Mouse (Mus musculus): Measurements from ENCODE around the gene Cables2. TPM values are rescaled to one million over a fixed set of nuclear protein-coding genes. Genes with fewer than 3 reads are reported as not detected.
A peak's percentile ranks its signal among the peaks of the same experiment; 100 is the strongest.

Gene Cables2
- polyA plus RNA-seq (2014; fragmentation: Nextera tagmentation; extraction: Ambion mirVana), result 16.8 and 18.7 TPM in 2 replicates

DNA sequence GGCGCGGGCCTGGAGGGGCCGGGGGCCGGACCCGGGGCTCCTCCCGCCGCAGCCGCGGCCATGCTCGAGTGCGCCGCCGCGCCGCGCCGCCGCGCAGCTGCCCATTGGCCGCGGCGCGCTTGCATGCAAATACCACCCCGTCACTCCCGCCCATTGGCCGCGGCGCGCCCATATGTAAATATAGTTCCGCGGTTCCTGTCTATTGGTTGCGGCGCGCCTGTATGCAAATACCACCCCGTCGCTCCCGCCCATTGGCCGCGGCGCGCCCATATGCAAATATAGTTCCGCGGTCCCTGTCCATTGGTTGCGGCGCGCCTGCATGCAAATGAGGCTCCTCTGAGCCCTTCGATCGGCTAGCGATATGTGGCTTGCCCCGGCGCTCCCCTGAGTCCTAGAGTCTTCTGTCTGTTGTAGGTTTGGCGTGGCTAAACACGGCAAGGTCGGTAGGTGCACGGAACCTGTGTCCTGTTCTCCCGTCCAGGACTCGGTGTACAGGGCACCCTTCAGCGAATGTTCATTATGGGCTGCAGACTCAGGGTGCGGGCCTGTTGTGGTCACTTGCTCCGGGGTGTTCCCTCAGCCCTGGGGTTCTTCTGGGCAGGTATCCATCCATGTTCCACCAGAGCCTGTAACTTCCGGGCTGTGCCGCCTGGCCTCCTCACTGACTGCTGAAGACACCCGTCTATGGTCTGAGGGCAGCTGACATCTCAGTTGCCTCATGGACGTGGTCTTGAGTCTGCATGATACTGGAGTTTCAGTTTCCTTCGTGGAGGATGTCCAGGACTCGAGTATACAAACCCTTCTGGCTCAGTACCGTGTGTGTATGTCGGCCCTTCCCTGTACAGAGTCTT, at the start of gene Cables2:
Cables2 (minus strand) TSS at position 103 of the 851 bp plus-strand sequence.
- peaks cover 2% of the 10 kb centered on the region; the same call in 1 of the 2 replicates for H3K27me3 ChIP-seq (ENCODE audit: control insufficient read depth, insufficient read depth, low read length)
- WGBS, result 8% methylated on average over 67 of the region's 68 CpGs
- H3K36me3 ChIP-seq (ENCODE audit: control insufficient read depth, insufficient read depth, low read length), result no peaks in the 10 kb centered on the region
- H3K4me2 ChIP-seq (ENCODE audit: low read depth, low read length, severe bottlenecking), result peak within 1 kb of the TSS; percentile 94
- no peak within 1 kb of the TSS for H3K27ac ChIP-seq (ENCODE audit: low read depth, low read length)
- peak; percentile 98 for DNase-seq (ENCODE audit: low spot score)
- H3K4me3 ChIP-seq (ENCODE audit: low read depth, low read length), result peak within 1 kb of the TSS; percentile 84
- peaks cover 7% of the 10 kb centered on the region for H3K4me1 ChIP-seq (replicated peaks; ENCODE audit: control insufficient read depth, insufficient read depth, low read length)
- peak; percentile 93 for ATAC-seq (replicated peaks; ENCODE audit: low FRiP score)
- peak within 1 kb of the TSS; percentile 86 for H3K9ac ChIP-seq (ENCODE audit: low read length)
- no peaks in the 10 kb centered on the region for H3K9me3 ChIP-seq (ENCODE audit: control insufficient read depth, low read length)

DNA sequence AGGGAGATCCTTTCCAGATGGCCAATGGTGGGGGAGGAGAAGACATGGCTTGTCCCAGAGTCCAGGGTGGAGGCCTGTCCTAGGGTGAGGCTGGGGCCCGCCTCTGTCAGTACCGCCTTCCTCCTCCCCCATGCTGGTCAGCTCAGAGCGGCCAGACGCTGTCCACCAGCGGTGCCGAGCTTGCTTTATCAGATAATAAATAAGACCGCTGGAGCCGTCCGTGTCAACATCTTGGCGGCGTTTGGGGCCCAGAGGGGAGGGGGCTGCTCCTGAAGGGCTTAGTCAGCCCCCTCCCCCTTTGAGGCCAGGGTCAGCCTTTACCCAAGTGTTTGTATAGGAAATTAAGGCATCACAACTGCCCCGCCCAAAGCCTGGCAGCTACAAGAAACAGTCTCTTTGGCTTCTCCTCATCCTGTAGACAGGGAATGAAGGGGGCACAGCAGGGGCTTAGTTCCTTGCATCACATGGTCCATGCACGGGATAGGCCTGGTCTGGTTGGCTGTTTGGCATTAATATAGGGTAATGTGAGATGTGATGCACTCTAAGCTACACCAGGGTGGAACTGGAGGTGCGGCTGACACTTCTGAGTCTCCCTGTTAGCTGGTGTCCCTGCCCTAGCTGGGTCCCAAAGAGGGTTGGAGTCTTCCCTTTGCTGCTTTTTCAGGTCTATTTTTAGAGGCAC, 49.5 kb upstream of the Cables2 start:
- Histone ChIP-seq H3K27me3 (ENCODE audit: control insufficient read depth, insufficient read depth, low read length) (no peaks in the 10 kb centered on the region), H3K36me3 (ENCODE audit: control insufficient read depth, insufficient read depth, low read length) (no peaks in the 10 kb centered on the region), H3K4me1 (replicated peaks; ENCODE audit: control insufficient read depth, insufficient read depth, low read length) (0 out of 2 replicates have a peak, but pooled peaks cover 2% of the 10 kb centered on the region), H3K4me3 (ENCODE audit: low read depth, low read length) (no peak overlapping the region), H3K27ac (ENCODE audit: low read depth, low read length) (no peak overlapping the region), H3K9ac (ENCODE audit: low read length) (no peak overlapping the region), H3K4me2 (ENCODE audit: low read depth, low read length, severe bottlenecking) (no peak overlapping the region), H3K9me3 (ENCODE audit: control insufficient read depth, low read length) (no peaks in the 10 kb centered on the region)
- WGBS, result 46% methylated on average over 14 of the region's 14 CpGs
- DNase-seq (ENCODE audit: low spot score), result no peak
- no peak for ATAC-seq (replicated peaks; ENCODE audit: low FRiP score)

DNA sequence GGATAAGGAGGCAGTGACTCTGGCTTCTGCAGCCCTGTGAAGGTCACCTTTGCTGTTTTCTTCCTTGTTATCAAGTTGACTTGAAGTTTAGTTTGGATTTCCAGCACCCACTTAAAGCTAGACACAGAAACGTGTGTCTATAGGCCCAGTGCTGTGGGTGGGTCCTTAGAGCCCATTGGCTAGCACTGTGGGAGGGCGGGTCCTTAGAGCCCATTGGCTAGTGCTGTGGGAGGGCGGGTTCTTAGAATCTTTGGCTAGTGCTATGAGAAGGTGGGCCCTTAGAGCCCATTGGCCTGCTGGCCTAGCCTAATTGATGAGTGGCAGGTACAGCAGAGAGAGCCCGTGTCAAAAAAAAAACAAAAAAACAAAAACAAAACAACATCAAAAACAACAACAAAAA, 46.9 kb upstream of the Cables2 start:
- 62% methylated on average over 4 of the region's 4 CpGs for WGBS
- Histone ChIP-seq H3K36me3 (ENCODE audit: control insufficient read depth, insufficient read depth, low read length) (no peaks in the 10 kb centered on the region), H3K27me3 (ENCODE audit: control insufficient read depth, insufficient read depth, low read length) (no peaks in the 10 kb centered on the region), H3K9ac (ENCODE audit: low read length) (no peak overlapping the region), H3K27ac (ENCODE audit: low read depth, low read length) (no peak overlapping the region), H3K9me3 (ENCODE audit: control insufficient read depth, low read length) (no peaks in the 10 kb centered on the region), H3K4me3 (ENCODE audit: low read depth, low read length) (no peak overlapping the region), H3K4me1 (replicated peaks; ENCODE audit: control insufficient read depth, insufficient read depth, low read length) (0 out of 2 replicates have a peak, but pooled peaks cover 2% of the 10 kb centered on the region), H3K4me2 (ENCODE audit: low read depth, low read length, severe bottlenecking) (no peak overlapping the region)
- no peak for DNase-seq (ENCODE audit: low spot score)
- ATAC-seq (replicated peaks; ENCODE audit: low FRiP score), result no peak

DNA sequence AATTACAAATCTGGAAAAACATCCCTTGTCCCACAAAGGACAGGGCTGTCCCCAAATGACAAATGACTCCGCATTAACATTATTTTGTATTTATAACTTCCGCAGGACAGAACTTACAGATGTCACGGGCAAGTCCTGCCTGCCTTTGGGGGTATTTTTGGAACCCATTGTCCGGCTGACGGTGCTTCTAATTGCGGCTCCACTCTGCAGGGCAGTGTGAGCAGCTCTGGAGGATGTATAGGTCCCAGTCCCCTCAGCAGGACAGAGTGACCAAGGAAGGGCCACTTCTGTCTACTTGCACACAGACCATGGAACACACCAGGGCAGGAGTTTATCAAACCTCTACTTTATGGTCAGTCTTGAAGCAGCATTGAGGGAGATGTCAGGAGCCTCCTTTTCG, 44.3 kb upstream of the Cables2 start:
- DNase-seq (ENCODE audit: low spot score), result no peak
- Histone ChIP-seq H3K4me2 (ENCODE audit: low read depth, low read length, severe bottlenecking) (no peak overlapping the region), H3K27me3 (ENCODE audit: control insufficient read depth, insufficient read depth, low read length) (no peaks in the 10 kb centered on the region), H3K9me3 (ENCODE audit: control insufficient read depth, low read length) (no peaks in the 10 kb centered on the region), H3K4me1 (replicated peaks; ENCODE audit: control insufficient read depth, insufficient read depth, low read length) (0 out of 2 replicates have a peak, but pooled peaks cover under 1% of the 10 kb centered on the region), H3K36me3 (ENCODE audit: control insufficient read depth, insufficient read depth, low read length) (no peaks in the 10 kb centered on the region), H3K9ac (ENCODE audit: low read length) (no peak overlapping the region), H3K4me3 (ENCODE audit: low read depth, low read length) (no peak overlapping the region), H3K27ac (ENCODE audit: low read depth, low read length) (no peak overlapping the region)
- no peak for ATAC-seq (replicated peaks; ENCODE audit: low FRiP score)
- 88% methylated on average over 7 of the region's 7 CpGs for WGBS

DNA sequence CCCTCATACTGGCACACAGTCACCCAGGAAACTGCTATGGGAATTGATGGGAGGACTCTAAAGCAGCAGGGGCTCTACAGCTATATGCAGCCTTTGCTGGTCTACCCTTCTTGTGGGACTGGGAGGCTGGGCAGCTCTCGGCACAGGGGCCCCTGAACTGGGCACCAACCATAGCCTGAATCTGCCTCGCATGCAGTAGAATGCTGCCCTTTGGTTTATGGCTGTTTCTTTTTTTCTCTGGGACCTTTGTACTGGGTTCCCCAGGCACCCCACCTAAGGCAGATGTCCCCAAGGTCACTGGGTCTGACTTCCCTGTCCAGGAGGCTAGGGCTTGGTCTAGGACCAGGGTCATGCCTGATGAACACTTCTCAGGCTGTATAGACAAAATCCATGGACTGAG, 41.0 kb upstream of the Cables2 start:
- ATAC-seq (replicated peaks; ENCODE audit: low FRiP score) (no peak), DNase-seq (ENCODE audit: low spot score) (no peak)
- H3K36me3 ChIP-seq (ENCODE audit: control insufficient read depth, insufficient read depth, low read length), result no peaks in the 10 kb centered on the region
- no peaks in the 10 kb centered on the region for H3K9me3 ChIP-seq (ENCODE audit: control insufficient read depth, low read length)
- H3K4me3 ChIP-seq (ENCODE audit: low read depth, low read length), result no peak overlapping the region
- no peak overlapping the region for H3K4me2 ChIP-seq (ENCODE audit: low read depth, low read length, severe bottlenecking)
- WGBS, result 91% methylated on average over 2 of the region's 2 CpGs
- no peaks in the 10 kb centered on the region for H3K27me3 ChIP-seq (ENCODE audit: control insufficient read depth, insufficient read depth, low read length)
- H3K4me1 ChIP-seq (replicated peaks; ENCODE audit: control insufficient read depth, insufficient read depth, low read length), result no peaks in the 10 kb centered on the region
- H3K27ac ChIP-seq (ENCODE audit: low read depth, low read length), result no peak overlapping the region
- H3K9ac ChIP-seq (ENCODE audit: low read length), result no peak overlapping the region

DNA sequence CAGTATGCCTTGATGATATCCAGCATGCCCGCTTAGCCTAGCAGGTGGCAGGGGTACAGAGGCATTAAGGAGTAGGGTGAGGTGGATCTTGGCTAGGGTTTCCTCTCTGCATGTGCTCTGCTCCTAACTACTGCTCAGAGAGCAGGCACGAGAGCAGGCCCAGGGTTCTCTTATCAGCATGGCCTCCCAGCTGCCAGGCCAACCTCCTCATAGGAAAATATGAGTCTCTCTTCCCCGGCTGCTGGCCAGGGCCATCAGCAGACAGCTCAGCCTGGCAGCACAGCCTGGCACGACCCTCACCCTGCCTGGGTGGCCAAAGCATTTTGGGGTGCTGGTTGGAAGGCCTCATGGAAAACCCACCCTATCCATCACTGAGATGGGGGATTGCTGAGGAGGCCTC, 37.9 kb upstream of the Cables2 start:
- no peak overlapping the region for H3K27ac ChIP-seq (ENCODE audit: low read depth, low read length)
- DNase-seq (ENCODE audit: low spot score), result no peak
- no peaks in the 10 kb centered on the region for H3K9me3 ChIP-seq (ENCODE audit: control insufficient read depth, low read length)
- H3K36me3 ChIP-seq (ENCODE audit: control insufficient read depth, insufficient read depth, low read length), result no peaks in the 10 kb centered on the region
- no peak overlapping the region for H3K4me3 ChIP-seq (ENCODE audit: low read depth, low read length)
- WGBS, result 81% methylated on average over 4 of the region's 4 CpGs
- H3K27me3 ChIP-seq (ENCODE audit: control insufficient read depth, insufficient read depth, low read length), result no peaks in the 10 kb centered on the region
- no peak overlapping the region for H3K9ac ChIP-seq (ENCODE audit: low read length)
- ATAC-seq (replicated peaks; ENCODE audit: low FRiP score), result no peak
- no peaks in the 10 kb centered on the region for H3K4me1 ChIP-seq (replicated peaks; ENCODE audit: control insufficient read depth, insufficient read depth, low read length)
- no peak overlapping the region for H3K4me2 ChIP-seq (ENCODE audit: low read depth, low read length, severe bottlenecking)

DNA sequence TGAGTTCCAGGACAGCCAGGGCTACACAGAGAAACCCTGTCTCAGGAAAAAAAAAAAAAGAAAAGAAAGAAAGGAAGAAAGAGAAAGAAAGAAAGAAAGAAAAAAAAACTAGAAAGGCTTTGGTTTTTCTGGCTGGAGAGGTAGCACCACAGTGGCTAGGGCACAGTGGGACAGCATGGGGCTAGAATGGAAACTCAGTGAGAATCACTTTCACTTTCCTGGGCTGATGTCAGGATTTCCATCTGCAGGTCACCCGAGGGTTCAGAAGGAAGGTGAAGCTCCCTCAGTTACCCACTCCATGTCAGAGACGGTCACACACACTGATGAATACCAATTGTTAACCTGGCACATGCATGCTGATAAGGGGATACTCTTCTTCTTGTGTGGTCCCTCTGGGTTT, 34.4 kb upstream of the Cables2 start:
- Histone ChIP-seq H3K27ac (ENCODE audit: low read depth, low read length) (no peak overlapping the region), H3K4me3 (ENCODE audit: low read depth, low read length) (no peak overlapping the region), H3K27me3 (ENCODE audit: control insufficient read depth, insufficient read depth, low read length) (no peaks in the 10 kb centered on the region), H3K9me3 (ENCODE audit: control insufficient read depth, low read length) (no peaks in the 10 kb centered on the region), H3K9ac (ENCODE audit: low read length) (no peak overlapping the region), H3K4me2 (ENCODE audit: low read depth, low read length, severe bottlenecking) (no peak overlapping the region), H3K4me1 (replicated peaks; ENCODE audit: control insufficient read depth, insufficient read depth, low read length) (no peaks in the 10 kb centered on the region), H3K36me3 (ENCODE audit: control insufficient read depth, insufficient read depth, low read length) (no peaks in the 10 kb centered on the region)
- DNase-seq (ENCODE audit: low spot score) (no peak), ATAC-seq (replicated peaks; ENCODE audit: low FRiP score) (no peak)
- 57% methylated on average over 2 of the region's 2 CpGs for WGBS

DNA sequence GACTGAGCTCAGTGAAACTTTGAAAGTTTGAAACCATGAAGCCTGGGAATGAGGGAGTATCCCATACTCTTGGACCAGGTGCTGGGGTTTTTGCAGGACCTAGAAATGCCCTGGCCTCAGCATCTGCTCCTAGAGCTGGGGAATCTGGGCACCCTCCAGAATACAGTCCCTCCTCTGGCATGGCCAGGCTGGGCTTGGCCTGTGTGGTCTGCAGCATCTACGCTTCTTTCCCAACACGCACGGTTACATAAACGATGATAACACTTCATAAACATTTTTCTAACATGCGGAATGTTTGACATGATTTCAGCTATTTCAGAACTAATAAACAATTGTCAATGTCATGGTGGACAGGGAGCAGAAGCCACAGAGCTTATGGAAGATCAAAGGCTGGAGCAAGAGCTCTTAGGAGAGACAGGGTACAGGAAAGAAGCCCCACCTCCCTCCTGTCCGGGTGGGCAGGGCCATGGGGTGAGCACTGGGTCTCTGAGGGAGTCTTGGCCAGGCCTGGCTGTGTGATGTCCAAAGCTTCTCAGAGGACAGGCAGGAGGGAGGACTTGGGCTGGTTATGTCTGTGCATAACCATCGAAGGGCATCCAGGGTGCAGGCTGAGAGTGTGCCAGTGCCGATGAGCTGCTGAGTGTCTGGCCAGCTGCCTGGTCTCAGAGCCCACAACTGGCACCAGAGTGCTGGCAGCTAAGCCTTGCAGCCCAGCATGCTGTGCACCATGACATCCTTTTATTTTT, 33.3 kb upstream of the Cables2 start:
- Histone ChIP-seq H3K4me3 (ENCODE audit: low read depth, low read length) (no peak overlapping the region), H3K27me3 (ENCODE audit: control insufficient read depth, insufficient read depth, low read length) (no peaks in the 10 kb centered on the region), H3K4me2 (ENCODE audit: low read depth, low read length, severe bottlenecking) (no peak overlapping the region), H3K36me3 (ENCODE audit: control insufficient read depth, insufficient read depth, low read length) (no peaks in the 10 kb centered on the region), H3K9ac (ENCODE audit: low read length) (no peak overlapping the region), H3K4me1 (replicated peaks; ENCODE audit: control insufficient read depth, insufficient read depth, low read length) (no peaks in the 10 kb centered on the region), H3K9me3 (ENCODE audit: control insufficient read depth, low read length) (no peaks in the 10 kb centered on the region), H3K27ac (ENCODE audit: low read depth, low read length) (no peak overlapping the region)
- 89% methylated on average over 8 of the region's 8 CpGs for WGBS
- ATAC-seq (replicated peaks; ENCODE audit: low FRiP score) (no peak), DNase-seq (ENCODE audit: low spot score) (no peak)
